Mouse (Mus musculus): ENCODE measurements around the gene Cep19. TPM values are rescaled to one million over a fixed set of nuclear protein-coding genes. Genes with fewer than 3 reads are reported as not detected.
"Not testable (repeated sequence)": the region's sequence is repeated elsewhere in the genome, so short reads cannot be mapped to it uniquely, and the experiment has no call there.

Gene Cep19
- 10 to 100 TPM; 66.8 to 67.1 TPM for total RNA-seq (2021)
- long read RNA-seq, experiment 1, transcript Cep19-202 (4 exons, 1,718 nt) = major isoform, 113 of 153 reads
- long read RNA-seq, experiment 1, partial matches to known transcripts = 1 of 153 reads
- long read RNA-seq, experiment 1, other reads (novel, unspliced or antisense) = 39 of 153 reads
- long read RNA-seq, experiment 2, transcript Cep19-202 (4 exons, 1,718 nt) = major isoform, 88 of 143 reads
- long read RNA-seq, experiment 2, partial matches to known transcripts = 48 of 143 reads
- long read RNA-seq, experiment 2, other reads (novel, unspliced or antisense) = 7 of 143 reads

- peak; percentile 82 to 90 for DNase-seq (ENCODE audit: low spot score in 2 of 2)
Observed at GRCm38 (mm10) chr16:32099638-32100150, at the start of gene Cep19, which contains the start of gene Pigx. Gene Cep19, plus strand, starts transcription at chr16:32099800. Gene Pigx, minus strand, starts transcription at chr16:32099740.

- DNase-seq (ENCODE audit: low spot score in 2 of 2) = no peak
Observed at GRCm38 (mm10) chr16:32058817-32059216, 40.8 kb upstream of the Cep19 start.

DNA sequence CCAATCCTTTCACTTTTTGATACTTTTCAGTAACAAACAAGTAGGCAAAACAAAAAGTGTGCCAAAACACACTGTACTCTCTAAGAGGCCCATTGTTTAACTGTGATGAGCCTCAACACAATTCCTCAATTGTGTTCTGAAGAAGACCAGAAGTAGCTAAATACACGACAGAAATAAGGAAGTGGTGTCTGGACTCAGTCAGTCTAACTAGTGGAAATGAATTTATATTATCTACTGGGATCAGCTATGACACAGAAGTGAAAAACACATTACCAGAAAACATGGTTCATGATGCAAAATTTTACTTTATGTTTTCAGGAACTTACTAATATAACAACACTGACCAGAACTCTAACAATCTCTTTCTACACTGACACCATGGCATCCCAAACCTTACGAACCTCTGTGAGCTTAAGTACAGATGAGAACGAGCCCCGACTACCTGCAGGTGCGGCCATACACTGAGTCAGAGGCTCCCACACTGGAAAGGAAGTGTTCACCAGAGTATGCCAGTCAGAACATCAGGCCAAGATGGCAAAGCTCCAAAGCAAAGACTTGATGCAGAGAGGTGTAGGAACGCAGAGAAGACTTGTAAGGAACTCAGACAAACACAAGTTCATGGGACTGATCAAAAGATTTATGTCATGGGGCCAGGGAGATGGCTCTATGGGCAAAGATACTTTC lies 39.6 kb upstream of the Cep19 start:
- DNase-seq (ENCODE audit: low spot score in 2 of 2) = no peak

DNA sequence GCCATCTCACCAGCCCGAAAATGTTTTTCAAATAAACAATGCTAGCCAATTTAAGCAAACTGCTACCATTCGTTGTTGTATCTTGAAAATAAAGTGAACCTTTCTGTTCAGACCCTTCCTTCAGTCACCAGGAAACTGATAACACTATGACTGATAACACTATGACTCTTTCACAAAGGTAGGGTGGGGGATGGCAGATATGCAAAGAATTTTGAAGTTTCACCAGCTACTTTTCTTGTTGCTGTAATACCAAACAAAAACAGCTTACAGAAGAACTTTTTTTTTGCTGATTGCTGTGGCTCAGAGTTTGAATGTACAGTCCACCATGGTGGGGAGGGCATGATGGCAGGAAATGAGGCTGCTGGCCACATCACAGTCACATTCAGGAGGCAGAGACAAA lies 37.4 kb upstream of the Cep19 start:
- no peak for DNase-seq (ENCODE audit: low spot score in 2 of 2)

DNA sequence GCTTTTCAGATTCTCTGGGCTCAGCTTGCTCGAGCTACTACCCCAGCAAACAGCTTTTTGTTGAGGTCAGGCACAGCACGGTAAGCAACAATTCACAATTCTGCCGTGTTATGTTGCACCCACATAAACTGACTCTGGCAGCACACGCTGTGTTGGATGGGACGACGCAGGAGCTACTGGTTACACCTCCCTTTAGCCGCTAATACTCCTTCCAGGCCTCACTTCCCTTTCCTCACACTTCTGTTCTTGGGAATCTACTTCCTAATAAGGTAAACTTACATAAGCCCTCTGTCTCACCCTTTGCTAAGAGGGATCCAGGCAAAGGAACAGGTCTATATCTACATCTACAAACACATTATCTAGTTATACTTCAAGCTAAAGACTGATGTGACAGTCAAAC lies 35.7 kb upstream of the Cep19 start:
- DNase-seq (ENCODE audit: low spot score in 2 of 2) = no peak

DNA sequence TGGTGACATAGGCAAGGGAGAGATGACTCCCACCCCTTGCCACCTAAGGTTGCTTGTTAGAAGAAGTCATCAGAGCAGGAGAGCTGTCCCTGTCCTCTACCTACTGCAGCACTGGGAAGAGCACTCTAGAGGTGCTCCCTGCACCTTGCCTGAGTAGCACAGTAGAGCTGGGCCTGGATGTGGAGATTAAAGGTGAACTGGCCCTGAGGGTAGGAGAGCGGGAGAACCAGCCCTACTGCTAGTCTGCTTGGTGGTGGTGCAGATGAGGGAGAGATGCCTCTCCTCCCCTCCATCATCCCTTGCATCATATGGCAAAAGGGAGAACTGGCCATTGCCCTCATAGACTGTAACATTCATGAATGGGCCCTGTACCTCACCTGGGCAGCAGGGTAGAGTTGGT lies 32.7 kb upstream of the Cep19 start:
- no peak for DNase-seq (ENCODE audit: low spot score in 2 of 2)

DNA sequence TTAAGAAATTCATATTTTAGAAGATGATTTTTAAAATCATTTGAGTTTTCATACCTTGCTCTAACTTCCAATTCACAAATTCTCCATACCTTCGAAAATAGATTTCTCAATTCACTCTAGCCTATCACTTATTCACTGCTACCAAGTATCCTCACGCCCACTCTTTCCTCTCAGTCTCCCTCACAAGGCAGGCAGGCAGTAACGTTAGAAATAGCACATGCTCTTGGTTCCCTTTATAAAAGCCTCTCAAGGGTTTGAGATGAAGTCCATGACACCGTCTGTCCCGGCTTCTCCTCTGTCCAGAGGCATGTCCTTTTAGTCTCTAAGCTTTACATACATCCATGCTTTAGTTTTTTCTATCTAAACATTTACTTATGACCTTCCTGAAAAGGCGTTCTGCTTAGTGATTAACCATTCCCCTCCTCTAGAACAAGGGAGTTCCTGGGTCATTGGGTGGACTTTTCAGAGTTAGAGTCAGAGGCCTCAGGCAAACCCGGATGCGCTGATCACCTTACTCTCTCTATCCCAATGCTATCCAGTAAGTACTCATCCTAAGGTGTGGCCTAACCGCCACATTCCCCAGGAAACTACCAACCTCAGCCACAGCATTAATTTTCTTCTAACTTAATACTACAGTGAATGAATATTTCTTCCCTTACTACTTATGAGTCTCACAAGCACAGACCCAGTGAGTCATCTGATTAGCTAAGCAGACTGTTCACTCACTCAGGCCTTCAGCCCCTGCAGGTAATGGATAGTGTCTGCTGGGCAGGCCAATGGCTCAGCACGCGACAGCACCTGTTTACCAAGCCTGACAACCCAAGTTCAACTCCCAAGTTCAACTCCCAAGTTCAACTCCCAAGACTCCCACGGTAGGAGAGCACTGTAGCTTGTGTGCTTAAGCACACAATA lies 31.0 kb upstream of the Cep19 start:
- DNase-seq (ENCODE audit: low spot score in 2 of 2) = no peak

DNA sequence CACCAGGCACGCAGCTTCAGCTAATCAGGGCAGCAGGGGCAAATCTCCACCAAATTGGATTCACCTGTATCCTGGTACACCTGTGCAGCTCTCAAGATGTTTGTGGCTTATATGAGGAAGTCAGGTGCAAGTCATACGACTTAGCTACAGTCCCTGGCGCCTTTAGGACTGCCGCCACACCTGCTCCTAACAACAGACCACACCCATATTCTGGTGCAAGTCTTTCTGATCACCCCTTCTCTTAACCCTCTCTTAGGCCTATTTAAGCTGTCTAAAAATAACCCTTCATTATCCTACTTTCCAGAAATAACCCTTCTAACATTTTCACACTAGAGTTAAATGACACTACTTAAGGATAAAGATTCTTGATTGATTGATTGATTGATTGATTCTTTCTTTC lies 29.5 kb upstream of the Cep19 start:
- DNase-seq (ENCODE audit: low spot score in 2 of 2) = not testable (repeated sequence)

DNA sequence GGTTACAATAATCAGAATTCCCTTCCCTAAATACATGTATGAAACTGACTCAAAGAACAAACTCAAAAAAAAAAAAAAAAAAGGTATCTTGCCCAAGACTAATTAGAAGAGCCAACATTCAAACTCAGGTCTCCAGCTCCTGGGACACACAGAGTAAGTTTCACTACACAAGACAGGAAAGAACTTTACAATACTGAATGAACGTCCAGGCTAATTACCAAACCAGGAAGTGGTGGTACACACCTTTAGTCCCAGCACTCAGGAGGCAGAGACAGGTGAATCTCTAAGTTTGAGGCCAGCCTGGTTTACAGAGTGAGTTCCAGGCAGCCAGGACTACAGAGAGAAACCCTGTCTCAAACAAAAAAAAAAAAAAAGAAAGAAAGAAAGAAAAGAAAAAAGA lies 23.8 kb upstream of the Cep19 start:
- no peak for DNase-seq (ENCODE audit: low spot score in 2 of 2)

GRCm38 (mm10) chr16:32076406-32076805 lies 23.2 kb upstream of the Cep19 start:
- DNase-seq (ENCODE audit: low spot score in 2 of 2) = no peak

GRCm38 (mm10) chr16:32077648-32078407 lies 21.8 kb upstream of the Cep19 start:
- DNase-seq (ENCODE audit: low spot score in 2 of 2) = no peak

GRCm38 (mm10) chr16:32078408-32078990 lies 21.1 kb upstream of the Cep19 start:
- peak; percentile 11 to 29 for DNase-seq (ENCODE audit: low spot score in 2 of 2)

DNA sequence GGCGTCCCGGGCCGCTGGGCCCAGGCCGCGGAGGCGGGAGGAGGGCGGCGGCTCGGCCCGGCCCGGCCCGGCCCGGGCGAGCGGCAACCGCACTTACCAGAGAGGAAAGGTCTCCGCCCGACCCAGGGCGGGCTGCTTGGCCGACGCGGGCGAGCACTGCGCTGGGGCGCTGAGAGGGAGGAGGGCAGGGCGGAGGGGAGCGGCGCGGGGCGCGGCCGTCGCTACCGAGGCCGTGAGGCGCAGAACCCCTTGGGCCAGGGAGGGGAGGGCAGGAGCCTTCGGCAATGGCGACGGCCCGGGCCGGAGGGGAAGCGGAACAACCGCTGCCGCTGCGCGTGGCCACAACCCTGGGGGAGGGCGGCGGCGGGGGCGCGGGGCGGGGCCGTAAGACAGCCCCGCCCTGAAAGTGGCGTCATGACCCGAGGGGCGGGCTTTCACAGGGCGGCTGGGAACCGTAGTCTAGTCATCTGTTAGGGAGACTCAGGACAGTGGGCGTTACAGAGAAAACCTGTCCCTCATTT lies 20.5 kb upstream of the Cep19 start, which contains the start of gene Pak2:
TSS of gene Pak2 (minus strand) at position 352 of the 521 bp plus-strand sequence.
- DNase-seq (ENCODE audit: low spot score in 2 of 2) = peak; percentile 77 to 82

- no peak for DNase-seq (ENCODE audit: low spot score in 2 of 2)
Observed at GRCm38 (mm10) chr16:32087629-32088443, 11.8 kb upstream of the Cep19 start.

DNA sequence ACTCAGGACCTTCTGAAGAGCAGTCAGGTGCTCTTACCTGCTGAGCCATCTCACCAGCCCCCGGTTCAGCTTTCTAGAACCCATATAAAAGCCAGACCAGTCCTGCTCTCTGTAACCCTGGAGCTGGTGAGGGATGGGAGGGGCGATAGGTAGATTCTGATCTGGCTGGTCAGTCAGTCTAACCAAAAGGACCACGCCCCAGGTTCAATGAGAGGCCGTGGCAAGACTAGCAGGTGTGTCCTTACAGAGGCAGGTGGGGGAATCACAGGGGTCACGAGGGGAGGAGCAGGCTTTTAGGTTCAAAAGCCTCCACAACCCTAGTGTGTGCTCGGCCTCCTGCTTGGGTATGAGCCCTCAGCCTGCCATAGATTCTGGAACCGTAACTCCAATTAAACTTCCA lies 8.1 kb upstream of the Cep19 start:
- DNase-seq (ENCODE audit: low spot score in 2 of 2) = no peak

- DNase-seq (ENCODE audit: low spot score in 2 of 2) = not testable (repeated sequence)
Observed at GRCm38 (mm10) chr16:32097757-32098156, 1.8 kb upstream of the Cep19 start.

DNA sequence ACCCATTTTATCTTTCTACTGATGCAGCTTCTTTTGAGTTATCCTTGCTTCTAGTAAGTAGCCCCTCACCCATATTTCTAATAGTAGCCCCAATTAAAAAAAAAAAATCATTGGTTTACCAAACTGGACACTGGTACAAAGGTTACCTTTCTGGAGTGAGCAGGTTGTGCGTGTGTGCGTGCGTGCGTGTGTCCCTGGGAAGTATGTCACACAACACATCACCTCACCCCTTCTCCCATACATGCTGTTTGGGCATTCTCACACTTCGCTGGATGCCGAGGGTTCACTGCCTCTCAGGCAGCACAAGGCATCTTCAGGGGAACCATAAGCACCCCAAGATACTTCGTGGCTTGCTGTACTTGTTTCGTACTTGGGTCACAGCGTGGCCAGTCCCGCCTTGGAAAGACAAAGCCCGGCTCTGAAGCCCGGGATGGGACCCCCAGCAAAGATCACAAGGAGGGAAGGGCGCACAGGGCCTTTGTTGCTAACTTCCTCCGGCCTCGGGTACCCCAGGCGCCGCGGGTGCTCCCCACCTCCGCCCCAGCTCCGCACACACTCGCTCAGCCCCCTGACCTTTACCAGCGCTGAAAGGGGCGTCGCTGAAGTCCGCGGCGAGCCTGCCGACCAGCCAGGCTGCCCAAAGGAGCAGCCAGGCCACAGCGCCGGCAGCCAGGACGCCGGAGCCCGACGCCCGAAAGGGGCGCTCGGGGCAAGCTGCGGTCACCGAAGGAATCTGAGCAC lies 533 bp upstream of the Cep19 start:
- DNase-seq (ENCODE audit: low spot score in 2 of 2) = peak in 1 of 2 experiments; percentile 12

DNA sequence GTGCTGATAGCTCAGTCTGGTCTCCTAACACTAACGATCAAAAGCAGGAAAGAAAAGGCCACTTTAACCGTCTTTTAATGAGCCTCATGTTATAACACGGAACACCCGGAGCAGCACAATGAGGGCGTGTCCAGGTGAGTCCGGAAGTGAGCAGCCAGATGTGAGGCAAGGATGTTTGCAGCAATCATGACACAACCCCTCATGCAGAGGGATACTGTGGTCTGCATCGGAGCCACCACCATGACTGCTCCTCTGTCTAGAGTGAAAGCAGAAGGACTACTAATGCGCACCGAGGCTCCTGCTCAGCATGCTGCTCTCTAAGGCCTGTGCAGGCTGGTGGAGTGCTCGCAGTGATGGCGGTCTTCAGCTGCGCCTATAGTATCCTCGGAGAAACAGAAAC lies 2.7 kb downstream of the Cep19 start:
- no peak for DNase-seq (ENCODE audit: low spot score in 2 of 2)

All from left cerebral cortex, adult 18-20 months (tissue).